Mouse (Mus musculus) layer of hippocampus, adult 8-10 months (tissue): Measurements from ENCODE around the gene Mast4. TPM values are rescaled to one million over a fixed set of nuclear protein-coding genes. Genes with fewer than 3 reads are reported as not detected.

Source experiments
- DNase-seq, 2 experiments: peaks; one replicate each; pipeline ENCODE4 v3.0.0; 2022; ENCODE audit warnings: low spot score in 2 of 2
- total RNA-seq, 4 experiments: library from RNA; stranded (reverse); gene quantifications; 2 replicates each; pipeline ENCODE4 v1.2.4; 2022

Gene Mast4
- total RNA-seq, 4 experiments from 2014 or later = 62.8 to 81.8 (median 67.6) TPM

- DNase-seq = no peak
Observed at GRCm38 (mm10) chr13:103199823-103200660, 134.3 kb downstream of the Mast4 start.

GRCm38 (mm10) chr13:103198210-103198940 is 135.9 kb downstream of the Mast4 start:
- no peak for DNase-seq

DNA sequence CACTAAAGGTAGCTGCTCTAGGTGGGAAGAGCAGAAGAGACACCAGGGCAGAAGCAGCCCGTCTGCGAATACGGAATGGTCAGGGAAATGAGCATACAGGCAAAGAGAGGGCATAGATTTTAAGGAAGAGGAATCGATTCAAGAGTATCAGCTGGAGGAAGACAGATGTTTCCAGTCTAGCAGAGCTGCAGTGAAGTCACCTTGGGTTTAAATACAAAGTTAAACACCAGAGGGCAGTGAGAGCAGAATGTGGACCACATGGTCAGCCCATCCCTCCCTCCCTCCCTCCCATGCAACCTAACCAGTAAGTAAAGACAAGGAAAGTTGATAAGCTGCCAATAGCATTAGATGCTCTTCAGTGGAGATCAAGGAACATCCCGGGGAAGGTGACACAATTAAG is 138.0 kb downstream of the Mast4 start:
- no peak for DNase-seq

GRCm38 (mm10) chr13:103195847-103196246 is 138.4 kb downstream of the Mast4 start:
- no peak for DNase-seq

- no peak for DNase-seq
Observed at GRCm38 (mm10) chr13:103183566-103183965, 150.7 kb downstream of the Mast4 start.

GRCm38 (mm10) chr13:103181836-103182235 is 152.5 kb downstream of the Mast4 start:
- DNase-seq = no peak

DNA sequence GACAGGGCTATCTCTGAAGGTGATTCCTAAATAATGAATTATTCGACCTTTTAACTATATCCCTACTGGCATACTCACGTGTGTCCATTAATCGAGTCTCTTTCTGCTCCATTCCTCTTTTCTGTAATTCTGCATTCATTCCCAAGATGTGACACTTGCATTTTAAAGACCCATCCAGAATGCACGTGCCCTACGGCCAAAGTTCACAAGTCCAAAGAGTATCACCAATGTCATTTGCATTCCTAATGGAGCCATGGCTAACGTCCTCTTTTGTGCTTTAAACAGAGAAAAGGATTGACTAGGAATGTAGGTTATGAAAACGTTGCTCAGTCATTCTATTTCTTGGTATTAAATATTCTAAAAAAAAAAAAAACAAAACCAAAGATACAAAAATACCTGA is 157.4 kb downstream of the Mast4 start:
- no peak for DNase-seq

DNA sequence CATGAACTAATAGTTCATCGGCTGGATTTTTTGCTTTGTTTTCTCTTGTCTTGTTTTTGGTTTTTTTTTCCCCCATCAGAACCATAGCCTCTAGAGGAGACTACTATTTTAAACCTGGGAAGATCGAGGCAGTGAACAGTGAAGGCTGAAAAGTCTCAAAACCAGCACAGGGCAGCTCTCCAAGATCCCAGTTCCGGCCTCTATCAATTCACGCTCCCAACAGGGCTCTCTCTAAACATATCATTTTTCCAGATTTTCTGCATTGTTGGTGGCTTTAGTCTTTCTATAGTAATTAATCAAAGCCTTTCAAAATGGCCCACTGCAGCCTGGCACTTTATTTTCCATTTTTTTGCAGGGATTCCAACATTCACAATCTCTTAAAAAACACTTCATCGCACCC is 159.9 kb downstream of the Mast4 start:
- DNase-seq = no peak

- peak; percentile 52 to 74 for DNase-seq
Observed at GRCm38 (mm10) chr13:103173545-103174182, 160.6 kb downstream of the Mast4 start.

- DNase-seq = no peak
Observed at GRCm38 (mm10) chr13:103151944-103152343, 182.4 kb downstream of the Mast4 start.

GRCm38 (mm10) chr13:103151171-103151570 is 183.1 kb downstream of the Mast4 start:
- DNase-seq = no peak

- peak; percentile 19 for DNase-seq
Observed at GRCm38 (mm10) chr13:103150671-103151070, 183.6 kb downstream of the Mast4 start.

DNA sequence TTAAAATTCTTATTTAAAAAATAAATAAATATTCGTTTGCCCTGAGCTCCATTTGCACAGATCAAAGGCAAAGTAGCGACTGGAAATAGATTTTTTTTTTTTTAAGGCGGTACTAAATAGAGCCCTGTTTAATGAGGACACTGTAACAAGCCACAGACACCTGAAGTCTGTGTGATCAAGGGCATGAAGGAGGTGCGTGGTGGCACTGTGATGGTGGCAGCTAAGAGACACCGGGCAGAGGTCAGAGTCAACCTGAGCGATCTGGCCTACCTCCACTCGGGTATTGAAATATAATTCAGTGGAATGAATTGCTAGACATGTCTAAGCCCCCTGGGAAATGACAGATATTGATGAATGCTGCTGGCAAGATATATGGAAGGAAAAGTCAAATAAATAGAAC is 184.9 kb downstream of the Mast4 start:
- DNase-seq = no peak

GRCm38 (mm10) chr13:103144343-103144742 is 190.0 kb downstream of the Mast4 start:
- DNase-seq = no peak

DNA sequence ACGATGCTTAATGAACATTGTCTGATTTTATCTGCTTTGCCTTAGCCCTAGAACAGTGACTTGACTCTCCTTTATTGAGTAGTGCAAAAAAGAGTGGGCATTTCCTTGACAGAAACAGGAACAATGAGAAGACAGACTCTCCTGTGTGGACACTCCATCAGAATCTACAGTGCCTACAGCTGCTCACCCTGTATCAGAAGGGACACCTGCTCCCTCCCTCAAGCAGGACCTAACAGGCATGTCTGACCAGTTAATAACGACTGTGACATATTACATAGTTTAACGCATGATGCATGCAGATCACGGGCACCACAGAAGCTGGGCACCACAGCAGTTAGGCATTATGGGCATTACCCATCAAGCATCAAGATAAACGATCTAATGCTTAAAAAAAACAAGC is 193.0 kb downstream of the Mast4 start:
- DNase-seq = no peak

DNA sequence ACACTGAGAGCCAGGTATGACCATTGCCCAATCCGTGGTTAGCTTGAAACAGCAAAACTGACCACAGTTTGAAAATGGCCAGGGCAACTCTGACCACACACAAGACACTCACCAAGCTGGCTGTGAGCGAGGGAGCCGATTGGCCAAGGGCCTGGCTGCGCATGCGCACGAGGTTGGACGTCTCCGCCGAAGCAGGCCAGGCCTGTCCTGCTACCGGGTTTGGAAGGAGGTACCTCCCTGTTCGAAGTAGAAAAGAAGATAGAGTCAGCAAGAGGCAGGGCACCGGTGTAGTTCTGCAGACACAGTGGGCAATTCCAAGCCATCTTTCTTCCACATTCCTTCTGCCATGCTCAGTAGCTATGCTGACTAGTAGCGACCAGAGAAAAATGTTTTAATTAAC is 194.2 kb downstream of the Mast4 start:
- DNase-seq = no peak

- DNase-seq = no peak
Observed at GRCm38 (mm10) chr13:103138298-103138697, 196.0 kb downstream of the Mast4 start.

DNA sequence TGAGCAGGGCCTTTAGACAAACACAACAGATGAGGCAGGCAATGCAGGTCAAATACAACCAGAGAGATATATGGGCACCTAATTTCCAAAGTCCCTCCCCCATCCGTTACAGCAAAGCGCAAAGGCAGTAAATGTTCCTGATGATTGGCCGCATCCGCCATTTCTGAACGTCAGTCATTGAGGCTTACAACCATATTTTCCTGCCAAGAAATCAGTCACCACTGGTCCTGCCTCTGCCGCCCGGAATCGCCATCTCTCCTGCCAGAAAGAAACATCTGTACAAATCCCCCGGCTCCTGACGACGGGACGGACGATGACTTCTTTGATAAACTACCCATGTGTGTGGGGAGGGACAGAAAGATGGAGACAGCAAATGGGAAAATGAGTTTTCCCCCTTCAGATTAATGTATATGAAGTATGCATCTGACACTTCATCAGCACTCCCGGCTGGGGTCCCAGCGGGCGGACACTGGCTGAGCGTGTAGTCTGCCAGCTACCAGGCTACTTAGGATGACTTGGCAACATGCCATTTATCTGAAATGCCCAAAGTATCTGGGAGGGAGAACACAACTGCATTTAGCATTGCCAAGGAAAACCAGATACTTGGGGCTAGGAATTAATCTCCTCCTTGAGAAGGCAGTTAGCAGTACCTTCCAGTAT is 198.9 kb downstream of the Mast4 start:
- no peak for DNase-seq

DNA sequence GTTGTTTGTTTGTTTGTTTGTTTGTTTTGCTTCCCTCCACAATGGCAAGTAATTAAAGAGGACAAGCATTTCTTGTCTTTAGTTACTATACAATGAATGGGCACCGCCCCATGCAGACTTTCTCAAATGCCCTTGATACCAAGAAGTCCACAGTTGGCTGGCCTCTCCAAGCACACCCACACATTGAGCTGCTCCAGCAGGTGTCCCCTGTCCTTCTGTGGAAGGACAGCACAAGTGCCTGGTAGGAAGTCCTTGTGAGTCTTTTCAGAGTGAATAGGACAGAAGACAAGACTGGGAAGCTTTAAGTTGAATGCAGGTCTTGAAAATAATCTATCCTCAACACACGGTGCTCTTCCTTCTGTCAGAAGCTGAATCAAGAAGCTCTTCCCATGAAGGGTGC is 202.5 kb downstream of the Mast4 start:
- DNase-seq = no peak

GRCm38 (mm10) chr13:103129130-103129797 is 205.0 kb downstream of the Mast4 start:
- DNase-seq = no peak

DNA sequence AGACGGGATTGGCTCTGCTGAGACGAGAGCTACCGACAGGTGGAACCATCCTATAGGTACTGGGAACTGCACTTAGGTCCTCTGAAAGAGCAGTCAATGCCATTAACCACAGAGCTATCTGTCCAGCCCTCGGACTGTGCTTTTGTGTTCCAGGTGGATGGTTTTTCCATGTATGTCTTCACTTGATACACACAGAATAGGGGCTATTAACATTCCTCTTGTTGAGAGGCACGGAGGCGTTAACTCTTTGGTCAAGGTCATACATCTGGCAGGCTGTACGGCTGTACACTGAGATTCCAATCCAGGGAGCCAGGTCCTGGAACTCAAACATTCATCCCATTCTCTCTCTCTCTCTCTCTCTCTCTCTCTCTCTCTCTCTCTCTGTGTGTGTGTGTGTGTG is 205.6 kb downstream of the Mast4 start:
- no peak for DNase-seq
